Mouse (Mus musculus): ENCODE results near the gene Sytl3. TPM values are rescaled to one million over a fixed set of nuclear protein-coding genes. Genes with fewer than 3 reads are reported as not detected.
"Not testable (repeated sequence)": the region's sequence is repeated elsewhere in the genome, so short reads cannot be mapped to it uniquely, and the experiment has no call there.

Gene Sytl3
- polyA plus RNA-seq, 1 experiment from 2014 or later, result 0.30 TPM

DNA sequence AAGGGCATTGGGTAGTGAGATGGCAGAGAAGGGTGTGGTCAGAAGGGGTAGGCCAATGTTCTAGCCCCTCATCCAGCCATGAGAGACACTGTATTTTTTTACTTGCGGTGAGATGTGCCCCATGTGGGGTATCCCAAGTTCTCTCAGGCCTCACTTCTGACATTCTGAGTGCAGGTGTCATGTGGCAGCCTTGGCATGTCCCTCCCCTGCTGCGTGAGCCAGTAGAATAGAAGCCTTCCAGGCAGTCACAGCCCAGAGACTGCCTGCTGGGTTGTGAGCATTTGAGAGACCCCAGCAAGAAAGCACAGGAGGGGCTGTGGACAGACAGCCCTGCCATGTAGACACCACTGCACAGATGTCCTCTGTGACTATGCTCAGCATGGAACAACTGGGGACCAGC is 49.3 kb downstream of the Sytl3 start:
- H3K9ac ChIP-seq (ENCODE audit: low read length); H3K4me2 ChIP-seq (ENCODE audit: low read length); H3K9me3 ChIP-seq (ENCODE audit: control insufficient read depth, low read length); H3K27ac ChIP-seq (replicated peaks in 1 of 2; ENCODE audit: control insufficient read depth in 1 of 2, insufficient read depth in 1 of 2, low read depth in 2 of 2, low read length in 2 of 2); H3K4me3 ChIP-seq (ENCODE audit: control insufficient read depth in 1 of 2, insufficient read depth in 1 of 2, low read depth in 1 of 2, low read length in 2 of 2); H3K4me1 ChIP-seq (ENCODE audit: control insufficient read depth in 2 of 2, insufficient read depth in 2 of 2, low read length in 2 of 2); H3K36me3 ChIP-seq (ENCODE audit: control insufficient read depth, insufficient read depth, low read length); H3K27me3 ChIP-seq (ENCODE audit: control insufficient read depth, insufficient read depth, low read length); ATAC-seq (ENCODE audit: insufficient number of reproducible peaks, insufficient read depth, low FRiP score, low read depth): not testable (repeated sequence)
- 54% methylated on average over 2 of the region's 2 CpGs for WGBS

DNA sequence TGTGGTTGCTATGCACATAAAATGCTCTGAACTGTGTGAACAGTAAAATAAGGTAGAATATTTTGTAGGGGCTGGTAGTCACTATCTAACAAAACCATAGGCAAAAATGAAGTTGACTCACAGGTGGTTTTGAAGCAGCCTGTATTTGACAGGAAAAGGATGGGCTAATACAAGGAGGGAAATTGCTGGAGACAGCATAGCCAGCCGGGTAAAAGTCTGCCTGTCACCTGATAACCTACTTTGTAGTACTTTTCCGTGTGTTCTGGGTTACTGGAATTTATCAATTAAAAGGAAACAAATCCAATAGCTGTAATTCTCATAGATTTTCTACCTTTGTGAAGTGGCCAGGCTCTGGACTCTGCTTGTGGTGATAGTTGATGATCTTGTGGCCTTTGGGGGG is 54.6 kb downstream of the Sytl3 start:
- WGBS, result 58% methylated on average over 2 of the region's 2 CpGs
- H3K9ac ChIP-seq (ENCODE audit: low read length); H3K4me3 ChIP-seq (ENCODE audit: control insufficient read depth in 1 of 2, insufficient read depth in 1 of 2, low read depth in 1 of 2, low read length in 2 of 2); H3K4me1 ChIP-seq (ENCODE audit: control insufficient read depth in 2 of 2, insufficient read depth in 2 of 2, low read length in 2 of 2); H3K27ac ChIP-seq (replicated peaks in 1 of 2; ENCODE audit: control insufficient read depth in 1 of 2, insufficient read depth in 1 of 2, low read depth in 2 of 2, low read length in 2 of 2); ATAC-seq (ENCODE audit: insufficient number of reproducible peaks, insufficient read depth, low FRiP score, low read depth); H3K4me2 ChIP-seq (ENCODE audit: low read length); H3K36me3 ChIP-seq (ENCODE audit: control insufficient read depth, insufficient read depth, low read length); H3K9me3 ChIP-seq (ENCODE audit: control insufficient read depth, low read length); H3K27me3 ChIP-seq (ENCODE audit: control insufficient read depth, insufficient read depth, low read length): not testable (repeated sequence)

DNA sequence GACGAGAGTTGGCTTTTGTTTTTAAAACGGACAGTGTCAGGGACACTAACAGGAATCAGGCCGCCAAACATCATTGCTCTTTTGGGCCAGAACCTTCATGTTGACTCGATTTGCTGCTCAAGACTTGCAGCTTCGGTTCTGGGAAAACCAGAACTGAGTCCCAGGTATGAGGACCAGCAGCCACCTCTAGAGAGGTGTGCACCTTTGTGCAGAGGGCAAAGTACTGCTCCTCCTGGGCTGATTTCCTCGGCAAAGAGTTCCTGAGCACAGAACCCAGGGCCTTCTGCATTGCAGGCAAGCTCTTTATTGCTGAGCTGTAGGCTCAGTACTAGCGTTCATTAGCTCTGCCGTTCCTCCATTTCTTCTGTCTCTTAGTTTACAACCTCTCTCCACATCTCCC is 55.1 kb downstream of the Sytl3 start:
- H3K27ac ChIP-seq (replicated peaks in 1 of 2; ENCODE audit: control insufficient read depth in 1 of 2, insufficient read depth in 1 of 2, low read depth in 2 of 2, low read length in 2 of 2); H3K27me3 ChIP-seq (ENCODE audit: control insufficient read depth, insufficient read depth, low read length); H3K4me3 ChIP-seq (ENCODE audit: control insufficient read depth in 1 of 2, insufficient read depth in 1 of 2, low read depth in 1 of 2, low read length in 2 of 2); H3K9ac ChIP-seq (ENCODE audit: low read length); H3K4me2 ChIP-seq (ENCODE audit: low read length); H3K36me3 ChIP-seq (ENCODE audit: control insufficient read depth, insufficient read depth, low read length); H3K9me3 ChIP-seq (ENCODE audit: control insufficient read depth, low read length); ATAC-seq (ENCODE audit: insufficient number of reproducible peaks, insufficient read depth, low FRiP score, low read depth); H3K4me1 ChIP-seq (ENCODE audit: control insufficient read depth in 2 of 2, insufficient read depth in 2 of 2, low read length in 2 of 2): not testable (repeated sequence)
- WGBS, result 85% methylated on average over 8 of the region's 8 CpGs

DNA sequence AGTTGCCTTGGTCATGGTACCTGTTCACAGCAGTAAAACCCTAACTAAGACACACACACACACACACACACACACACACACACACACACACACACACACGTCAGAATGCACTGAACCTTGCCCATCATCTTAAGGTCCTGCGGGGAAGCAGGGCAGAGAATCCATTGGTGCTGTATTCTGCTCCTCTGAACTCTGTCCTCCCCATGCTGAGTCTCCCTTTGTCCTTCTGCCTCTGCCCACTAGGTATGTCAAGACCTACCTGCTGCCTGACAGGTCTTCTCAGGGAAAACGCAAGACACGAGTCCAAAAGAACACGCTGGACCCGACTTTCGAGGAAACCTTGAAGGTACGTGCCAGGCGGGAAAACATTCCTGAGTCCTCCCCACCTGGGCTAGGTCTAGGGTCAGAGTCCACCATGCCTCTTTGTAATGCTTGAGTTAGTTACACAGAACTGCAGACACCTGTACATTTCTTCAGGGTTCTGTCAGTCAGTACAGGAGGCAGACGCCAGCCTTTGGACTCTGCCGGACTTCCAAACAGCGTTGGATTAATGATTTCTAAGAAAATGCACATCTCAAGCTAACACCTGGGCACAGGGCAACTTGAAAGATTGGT is 69.2 kb downstream of the Sytl3 start:
- H3K4me3 ChIP-seq (ENCODE audit: control insufficient read depth in 1 of 2, insufficient read depth in 1 of 2, low read depth in 1 of 2, low read length in 2 of 2), result no peak overlapping the region
- 92% methylated on average over 12 of the region's 12 CpGs for WGBS
- H3K4me1 ChIP-seq (ENCODE audit: control insufficient read depth in 2 of 2, insufficient read depth in 2 of 2, low read length in 2 of 2), result no peaks in the 10 kb centered on the region
- no peaks in the 10 kb centered on the region for H3K36me3 ChIP-seq (ENCODE audit: control insufficient read depth, insufficient read depth, low read length)
- H3K9ac ChIP-seq (ENCODE audit: low read length), result no peak overlapping the region
- H3K9me3 ChIP-seq (ENCODE audit: control insufficient read depth, low read length), result no peaks in the 10 kb centered on the region
- ATAC-seq (ENCODE audit: insufficient number of reproducible peaks, insufficient read depth, low FRiP score, low read depth), result no peak
- no peak overlapping the region for H3K4me2 ChIP-seq (ENCODE audit: low read length)
- H3K27me3 ChIP-seq (ENCODE audit: control insufficient read depth, insufficient read depth, low read length), result no peaks in the 10 kb centered on the region
- no peak overlapping the region for H3K27ac ChIP-seq (replicated peaks in 1 of 2; ENCODE audit: control insufficient read depth in 1 of 2, insufficient read depth in 1 of 2, low read depth in 2 of 2, low read length in 2 of 2)

DNA sequence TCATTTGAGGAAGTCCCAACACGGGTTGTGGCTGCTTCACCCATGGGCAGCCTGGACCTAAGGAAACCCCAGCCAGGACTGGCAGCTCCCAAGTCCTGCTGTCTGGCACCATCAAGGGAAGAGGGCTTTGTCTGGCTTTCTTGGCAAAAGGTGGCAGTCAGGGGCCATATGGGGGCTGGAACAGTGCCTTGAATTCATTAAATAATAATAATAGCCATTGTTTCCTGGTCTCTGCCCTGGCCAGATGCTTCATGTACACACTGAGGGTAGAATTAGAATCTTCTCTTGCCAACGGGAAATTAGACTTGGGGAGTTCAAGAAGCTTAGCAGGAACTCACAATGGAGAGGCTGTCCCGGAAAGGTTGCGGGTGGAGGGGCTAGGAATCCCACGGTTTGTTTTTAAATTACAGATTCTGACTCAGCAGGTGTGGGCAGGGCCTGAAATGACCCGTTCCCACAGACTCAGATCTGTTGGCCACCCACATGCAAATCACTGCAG is 70.4 kb downstream of the Sytl3 start:
- no peak overlapping the region for H3K27ac ChIP-seq (replicated peaks in 1 of 2; ENCODE audit: control insufficient read depth in 1 of 2, insufficient read depth in 1 of 2, low read depth in 2 of 2, low read length in 2 of 2)
- no peaks in the 10 kb centered on the region for H3K9me3 ChIP-seq (ENCODE audit: control insufficient read depth, low read length)
- no peaks in the 10 kb centered on the region; a peak in 1 of 4 replicates for H3K4me1 ChIP-seq (ENCODE audit: control insufficient read depth in 2 of 2, insufficient read depth in 2 of 2, low read length in 2 of 2)
- no peak overlapping the region for H3K4me3 ChIP-seq (ENCODE audit: control insufficient read depth in 1 of 2, insufficient read depth in 1 of 2, low read depth in 1 of 2, low read length in 2 of 2)
- WGBS, result 25% methylated on average over 6 of the region's 6 CpGs
- H3K9ac ChIP-seq (ENCODE audit: low read length), result no peak overlapping the region
- H3K36me3 ChIP-seq (ENCODE audit: control insufficient read depth, insufficient read depth, low read length), result no peaks in the 10 kb centered on the region
- no peak overlapping the region for H3K4me2 ChIP-seq (ENCODE audit: low read length)
- no peaks in the 10 kb centered on the region for H3K27me3 ChIP-seq (ENCODE audit: control insufficient read depth, insufficient read depth, low read length)
- no peak for ATAC-seq (ENCODE audit: insufficient number of reproducible peaks, insufficient read depth, low FRiP score, low read depth)

DNA sequence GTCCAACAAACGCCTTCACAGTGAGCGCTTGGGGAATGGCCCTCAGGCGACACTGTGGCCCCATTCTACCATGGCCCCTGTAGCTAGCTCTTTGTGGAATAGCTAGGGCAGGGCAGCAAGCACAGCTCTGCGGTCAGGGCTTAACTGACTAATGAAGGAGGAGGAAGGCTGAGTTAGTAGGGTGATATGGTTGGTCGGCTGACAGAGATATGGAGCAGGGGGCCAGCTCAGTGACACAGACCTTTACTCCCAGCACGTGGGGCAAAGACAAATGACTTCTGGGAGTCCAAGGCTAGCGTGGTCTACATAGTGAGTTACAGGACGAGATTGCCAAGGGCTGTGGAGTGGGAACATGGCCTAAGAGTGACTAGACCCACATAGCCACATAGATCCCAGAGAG is 72.2 kb downstream of the Sytl3 start:
- Histone ChIP-seq H3K9me3 (ENCODE audit: control insufficient read depth, low read length) (no peaks in the 10 kb centered on the region), H3K36me3 (ENCODE audit: control insufficient read depth, insufficient read depth, low read length) (no peaks in the 10 kb centered on the region), H3K4me2 (ENCODE audit: low read length) (no peak overlapping the region), H3K4me3 (ENCODE audit: control insufficient read depth in 1 of 2, insufficient read depth in 1 of 2, low read depth in 1 of 2, low read length in 2 of 2) (no peak overlapping the region), H3K27me3 (ENCODE audit: control insufficient read depth, insufficient read depth, low read length) (no peaks in the 10 kb centered on the region), H3K27ac (replicated peaks in 1 of 2; ENCODE audit: control insufficient read depth in 1 of 2, insufficient read depth in 1 of 2, low read depth in 2 of 2, low read length in 2 of 2) (no peak overlapping the region), H3K4me1 (ENCODE audit: control insufficient read depth in 2 of 2, insufficient read depth in 2 of 2, low read length in 2 of 2) (peaks cover 6% of the 10 kb centered on the region in 2 experiments; a peak in 2 of 4 replicates), H3K9ac (ENCODE audit: low read length) (no peak overlapping the region)
- ATAC-seq (ENCODE audit: insufficient number of reproducible peaks, insufficient read depth, low FRiP score, low read depth), result no peak
- WGBS, result 74% methylated on average over 8 of the region's 8 CpGs

DNA sequence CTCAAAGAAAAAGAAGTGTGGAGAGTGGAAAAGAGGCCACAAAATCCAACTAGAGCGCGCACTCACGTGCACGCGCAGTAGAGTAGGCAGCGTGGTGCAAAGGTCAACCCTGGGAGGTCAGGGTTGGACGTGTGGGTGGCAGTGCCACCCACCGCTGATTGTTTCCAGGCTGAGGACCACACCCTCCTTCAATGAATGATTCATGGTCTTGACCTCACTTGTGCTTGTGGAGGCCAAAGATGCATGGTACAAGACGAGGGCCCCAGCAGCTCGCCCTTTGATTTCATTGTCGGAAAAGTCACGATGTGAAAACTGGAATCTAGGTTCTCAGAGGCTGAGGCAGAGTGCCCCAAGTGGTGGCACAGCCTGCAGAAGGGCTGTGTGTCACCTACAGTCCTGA is 72.7 kb downstream of the Sytl3 start:
- Histone ChIP-seq H3K9ac (ENCODE audit: low read length) (no peak overlapping the region), H3K4me1 (ENCODE audit: control insufficient read depth in 2 of 2, insufficient read depth in 2 of 2, low read length in 2 of 2) (peaks cover 6% of the 10 kb centered on the region in 2 experiments; a peak in 2 of 4 replicates), H3K27me3 (ENCODE audit: control insufficient read depth, insufficient read depth, low read length) (no peaks in the 10 kb centered on the region), H3K27ac (replicated peaks in 1 of 2; ENCODE audit: control insufficient read depth in 1 of 2, insufficient read depth in 1 of 2, low read depth in 2 of 2, low read length in 2 of 2) (no peak overlapping the region), H3K4me3 (ENCODE audit: control insufficient read depth in 1 of 2, insufficient read depth in 1 of 2, low read depth in 1 of 2, low read length in 2 of 2) (no peak overlapping the region), H3K9me3 (ENCODE audit: control insufficient read depth, low read length) (no peaks in the 10 kb centered on the region), H3K4me2 (ENCODE audit: low read length) (no peak overlapping the region), H3K36me3 (ENCODE audit: control insufficient read depth, insufficient read depth, low read length) (no peaks in the 10 kb centered on the region)
- 89% methylated on average over 12 of the region's 12 CpGs for WGBS
- no peak for ATAC-seq (ENCODE audit: insufficient number of reproducible peaks, insufficient read depth, low FRiP score, low read depth)

DNA sequence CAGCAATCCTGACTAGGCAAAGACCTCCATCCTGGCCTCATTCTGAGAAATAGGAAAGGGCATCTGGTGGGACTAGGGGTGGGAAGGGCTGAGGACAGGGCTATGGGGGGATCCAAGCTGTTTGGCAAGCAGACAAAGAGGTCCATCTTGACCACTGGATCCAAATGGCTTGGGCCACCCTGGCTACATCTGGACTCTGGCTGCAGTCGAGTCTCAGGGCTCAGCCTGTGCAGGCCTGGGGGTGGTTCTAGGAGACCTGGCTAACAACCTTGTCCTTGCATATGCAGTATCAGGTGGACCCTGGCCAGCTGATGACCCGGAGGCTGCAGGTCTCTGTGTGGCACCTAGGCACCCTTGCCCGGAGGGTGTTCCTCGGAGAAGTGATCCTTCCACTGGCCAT is 73.8 kb downstream of the Sytl3 start:
- Histone ChIP-seq H3K27me3 (ENCODE audit: control insufficient read depth, insufficient read depth, low read length) (no peaks in the 10 kb centered on the region), H3K9me3 (ENCODE audit: control insufficient read depth, low read length) (no peaks in the 10 kb centered on the region), H3K9ac (ENCODE audit: low read length) (no peak overlapping the region), H3K4me2 (ENCODE audit: low read length) (no peak overlapping the region), H3K27ac (replicated peaks in 1 of 2; ENCODE audit: control insufficient read depth in 1 of 2, insufficient read depth in 1 of 2, low read depth in 2 of 2, low read length in 2 of 2) (no peak overlapping the region), H3K36me3 (ENCODE audit: control insufficient read depth, insufficient read depth, low read length) (peaks cover 7% of the 10 kb centered on the region), H3K4me1 (ENCODE audit: control insufficient read depth in 2 of 2, insufficient read depth in 2 of 2, low read length in 2 of 2) (peaks cover 6% of the 10 kb centered on the region in 2 experiments; a peak in 2 of 4 replicates), H3K4me3 (ENCODE audit: control insufficient read depth in 1 of 2, insufficient read depth in 1 of 2, low read depth in 1 of 2, low read length in 2 of 2) (no peak overlapping the region)
- no peak for ATAC-seq (ENCODE audit: insufficient number of reproducible peaks, insufficient read depth, low FRiP score, low read depth)
- WGBS, result 97% methylated on average over 4 of the region's 4 CpGs
